Mouse (Mus musculus): ENCODE data around the gene Pex10. TPM values are rescaled to one million over a fixed set of nuclear protein-coding genes. Genes with fewer than 3 reads are reported as not detected.

Gene Pex10
- total and polyA plus RNA-seq, 2 experiments from 2014 or later = 12.2 to 15.7 TPM

DNA sequence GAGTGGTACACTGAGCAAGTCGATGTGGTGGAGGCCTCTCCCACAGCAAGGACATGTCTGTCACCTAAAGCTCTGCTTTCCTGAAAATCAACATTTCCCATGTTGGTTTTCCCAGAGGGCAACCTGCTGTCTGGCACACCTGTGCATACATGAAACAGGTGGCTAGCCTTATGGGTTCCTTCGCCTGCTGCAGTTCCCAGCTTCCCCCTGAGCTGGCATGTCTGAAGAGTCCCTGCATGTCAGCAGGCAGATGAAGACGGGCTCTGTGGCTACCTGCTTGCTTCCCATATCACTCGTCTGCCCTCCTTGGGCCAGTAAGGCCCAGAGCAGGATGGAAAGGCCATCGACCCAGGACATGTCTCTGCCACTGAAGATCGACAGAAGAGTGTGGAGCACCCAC, 30.6 kb downstream of the Pex10 start:
- Histone ChIP-seq H3K9ac (replicated peaks; ENCODE audit: low read length, poor library complexity, severe bottlenecking) (no peak overlapping the region), H3K36me3 (ENCODE audit: insufficient read depth, low read length) (peaks cover 2% of the 10 kb centered on the region; the same call in 1 of the 2 replicates), H3K27ac (ENCODE audit: low read depth, low read length) (no peak overlapping the region), H3K9me3 (ENCODE audit: low read length) (no peaks in the 10 kb centered on the region), H3K4me1 (ENCODE audit: insufficient read depth, low read length) (no peaks in the 10 kb centered on the region), H3K4me2 (ENCODE audit: low read depth, low read length, poor library complexity, severe bottlenecking) (no peak overlapping the region), H3K27me3 (ENCODE audit: insufficient read depth, low read length) (no peaks in the 10 kb centered on the region), H3K4me3 (ENCODE audit: low read depth, low read length) (no peak overlapping the region)
- no peak for ATAC-seq (ENCODE audit: low FRiP score)
- WGBS = 82% methylated on average over 6 of the region's 6 CpGs
- no peak for DNase-seq (ENCODE audit: low spot score)
- TF ChIP-seq CTCF (IDR thresholded peaks at IDR 0.05) = no peak

DNA sequence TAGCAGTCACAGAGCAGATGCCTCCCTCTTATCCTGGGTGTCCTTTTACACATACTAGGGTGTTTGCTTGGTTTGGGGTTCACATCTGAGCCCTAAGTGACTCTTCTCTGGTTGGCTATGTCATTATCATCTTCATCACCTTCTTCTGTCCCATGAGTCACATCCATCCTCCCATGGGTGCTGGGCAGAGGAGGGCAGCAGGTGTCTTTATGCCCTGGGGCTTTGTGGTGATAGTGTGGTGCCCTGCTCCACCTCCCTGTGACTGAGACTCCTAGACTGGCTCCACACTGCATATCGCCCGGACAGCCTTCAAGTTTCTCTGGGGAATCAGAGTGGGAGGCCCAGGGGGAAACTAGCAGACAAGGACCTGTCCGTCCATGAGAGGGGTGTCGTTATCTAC, 31.8 kb downstream of the Pex10 start:
- Histone ChIP-seq H3K36me3 (ENCODE audit: insufficient read depth, low read length) (no peaks in the 10 kb centered on the region), H3K27ac (ENCODE audit: low read depth, low read length) (no peak overlapping the region), H3K4me3 (ENCODE audit: low read depth, low read length) (no peak overlapping the region), H3K9me3 (ENCODE audit: low read length) (no peaks in the 10 kb centered on the region), H3K4me2 (ENCODE audit: low read depth, low read length, poor library complexity, severe bottlenecking) (no peak overlapping the region), H3K4me1 (ENCODE audit: insufficient read depth, low read length) (no peaks in the 10 kb centered on the region), H3K9ac (replicated peaks; ENCODE audit: low read length, poor library complexity, severe bottlenecking) (0 out of 2 replicates have a peak overlapping the region, but pooled peaks have one; percentile 19), H3K27me3 (ENCODE audit: insufficient read depth, low read length) (no peaks in the 10 kb centered on the region)
- TF ChIP-seq CTCF (IDR thresholded peaks at IDR 0.05) = no peak
- ATAC-seq (ENCODE audit: low FRiP score) (no peak), DNase-seq (ENCODE audit: low spot score) (no peak)
- WGBS = 68% methylated on average over 4 of the region's 4 CpGs

DNA sequence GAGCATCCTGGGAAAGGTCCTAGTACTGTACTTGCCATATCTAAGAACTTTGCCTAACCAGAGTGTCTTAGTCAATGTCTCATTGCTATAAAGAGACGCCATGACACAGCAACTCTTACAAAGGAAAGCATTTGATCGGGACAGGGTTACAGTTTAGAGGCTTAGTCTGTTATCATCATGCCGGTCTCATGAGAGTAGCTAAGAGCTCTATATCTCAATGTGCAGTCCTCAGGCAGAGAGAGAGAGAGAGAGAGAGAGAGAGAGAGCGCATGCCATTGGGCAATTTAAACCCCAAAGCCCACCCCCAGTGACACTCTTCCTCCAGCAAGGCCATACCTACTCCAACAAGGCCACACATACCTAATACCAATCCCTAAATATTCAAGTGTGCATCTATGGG, 41.1 kb downstream of the Pex10 start:
- no peak for TF ChIP-seq CTCF (IDR thresholded peaks at IDR 0.05)
- Histone ChIP-seq H3K4me2 (ENCODE audit: low read depth, low read length, poor library complexity, severe bottlenecking) (no peak overlapping the region), H3K9ac (replicated peaks; ENCODE audit: low read length, poor library complexity, severe bottlenecking) (no peak overlapping the region), H3K27ac (ENCODE audit: low read depth, low read length) (no peak overlapping the region), H3K4me3 (ENCODE audit: low read depth, low read length) (no peak overlapping the region), H3K36me3 (ENCODE audit: insufficient read depth, low read length) (0 out of 2 replicates have a peak, but pooled peaks cover 2% of the 10 kb centered on the region), H3K27me3 (ENCODE audit: insufficient read depth, low read length) (no peaks in the 10 kb centered on the region), H3K9me3 (ENCODE audit: low read length) (no peaks in the 10 kb centered on the region), H3K4me1 (ENCODE audit: insufficient read depth, low read length) (no peaks in the 10 kb centered on the region)
- no peak for ATAC-seq (ENCODE audit: low FRiP score)
- WGBS = 94% methylated on average over 4 of the region's 4 CpGs
- DNase-seq (ENCODE audit: low spot score) = no peak

DNA sequence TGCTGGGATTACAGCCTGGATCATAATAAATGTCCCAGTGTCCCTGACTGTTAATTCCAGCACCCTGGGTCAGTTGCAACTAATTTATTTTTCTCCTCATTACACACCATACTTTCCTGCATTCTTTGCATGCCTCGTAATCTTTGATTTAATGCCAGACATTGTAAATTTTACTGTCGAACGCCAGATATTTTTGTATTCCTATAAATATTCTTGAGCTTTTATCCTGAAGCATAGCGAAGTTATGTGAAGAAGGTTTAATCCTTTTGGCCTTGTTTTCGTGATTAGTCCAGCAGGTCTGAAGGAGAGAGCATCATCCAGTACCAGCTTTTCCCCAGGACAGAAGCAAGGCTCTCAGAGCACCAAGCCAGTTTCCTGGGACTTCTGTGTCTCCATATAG, 42.7 kb downstream of the Pex10 start:
- Histone ChIP-seq H3K9me3 (ENCODE audit: low read length) (no peaks in the 10 kb centered on the region), H3K27me3 (ENCODE audit: insufficient read depth, low read length) (no peaks in the 10 kb centered on the region), H3K4me2 (ENCODE audit: low read depth, low read length, poor library complexity, severe bottlenecking) (no peak overlapping the region), H3K4me1 (ENCODE audit: insufficient read depth, low read length) (no peaks in the 10 kb centered on the region), H3K9ac (replicated peaks; ENCODE audit: low read length, poor library complexity, severe bottlenecking) (no peak overlapping the region), H3K36me3 (ENCODE audit: insufficient read depth, low read length) (0 out of 2 replicates have a peak, but pooled peaks cover 2% of the 10 kb centered on the region), H3K4me3 (ENCODE audit: low read depth, low read length) (no peak overlapping the region), H3K27ac (ENCODE audit: low read depth, low read length) (no peak overlapping the region)
- DNase-seq (ENCODE audit: low spot score) = no peak
- ATAC-seq (ENCODE audit: low FRiP score) = no peak
- TF ChIP-seq CTCF (IDR thresholded peaks at IDR 0.05) = no peak
- 77% methylated on average over 5 of the region's 5 CpGs for WGBS

DNA sequence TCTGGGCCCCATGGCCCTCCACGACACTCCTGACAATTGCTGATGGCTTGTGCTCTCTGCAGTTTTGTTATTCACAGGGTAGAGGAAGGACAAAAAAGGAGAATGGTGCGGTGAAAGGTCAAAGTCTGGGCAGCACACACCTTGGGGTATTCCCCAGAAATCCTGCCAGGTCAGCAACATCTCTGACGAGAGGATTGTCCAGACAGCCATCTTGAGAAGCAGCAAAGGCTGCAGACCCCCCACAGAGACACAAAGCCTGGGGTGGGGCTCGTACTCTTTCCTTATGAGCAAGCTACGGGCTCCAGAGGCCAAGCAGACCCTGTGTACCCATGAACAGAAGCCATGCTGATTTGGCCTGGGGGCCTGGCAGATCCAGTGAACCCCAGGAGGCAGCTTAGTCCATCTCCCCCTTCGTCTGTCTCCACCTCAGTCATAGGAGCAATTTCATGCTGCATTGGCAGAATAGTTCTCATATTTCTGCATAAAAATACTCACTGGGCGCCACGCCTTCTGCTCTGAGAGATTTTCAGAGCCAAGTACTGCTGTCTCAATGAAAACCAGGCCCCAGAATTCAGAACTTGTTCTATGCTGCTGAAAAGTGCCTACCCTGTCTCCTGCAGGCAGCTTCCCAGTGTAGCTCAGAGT, 47.1 kb downstream of the Pex10 start:
- Histone ChIP-seq H3K27ac (ENCODE audit: low read depth, low read length) (no peak overlapping the region), H3K36me3 (ENCODE audit: insufficient read depth, low read length) (0 out of 2 replicates have a peak, but pooled peaks cover 2% of the 10 kb centered on the region), H3K4me2 (ENCODE audit: low read depth, low read length, poor library complexity, severe bottlenecking) (no peak overlapping the region), H3K4me1 (ENCODE audit: insufficient read depth, low read length) (no peaks in the 10 kb centered on the region), H3K9me3 (ENCODE audit: low read length) (no peaks in the 10 kb centered on the region), H3K27me3 (ENCODE audit: insufficient read depth, low read length) (no peaks in the 10 kb centered on the region), H3K4me3 (ENCODE audit: low read depth, low read length) (no peak overlapping the region), H3K9ac (replicated peaks; ENCODE audit: low read length, poor library complexity, severe bottlenecking) (no peak overlapping the region)
- WGBS = 60% methylated on average over 8 of the region's 8 CpGs
- no peak for ATAC-seq (ENCODE audit: low FRiP score)
- DNase-seq (ENCODE audit: low spot score) = no peak
- no peak for TF ChIP-seq CTCF (IDR thresholded peaks at IDR 0.05)

DNA sequence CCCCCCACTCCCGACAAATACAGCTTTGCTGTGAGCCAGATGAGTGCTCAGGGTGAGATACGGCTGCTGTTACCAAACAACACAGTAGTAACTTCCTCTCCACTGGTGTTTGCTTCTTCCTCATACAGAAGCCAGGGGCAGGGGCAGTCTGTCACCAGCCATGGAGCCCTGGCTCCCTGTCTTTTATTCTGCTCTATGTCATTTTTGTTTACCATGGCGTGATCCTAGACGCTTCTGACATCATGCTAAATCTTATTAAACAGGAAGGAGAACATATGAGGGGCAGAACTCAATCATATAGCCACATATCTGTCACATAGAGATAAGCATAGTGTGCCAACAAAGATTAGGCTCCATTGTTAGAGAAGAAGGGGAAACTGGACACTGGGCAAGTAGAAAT, 49.8 kb downstream of the Pex10 start:
- Histone ChIP-seq H3K4me3 (ENCODE audit: low read depth, low read length) (no peak overlapping the region), H3K27me3 (ENCODE audit: insufficient read depth, low read length) (no peaks in the 10 kb centered on the region), H3K9ac (replicated peaks; ENCODE audit: low read length, poor library complexity, severe bottlenecking) (no peak overlapping the region), H3K9me3 (ENCODE audit: low read length) (no peaks in the 10 kb centered on the region), H3K4me2 (ENCODE audit: low read depth, low read length, poor library complexity, severe bottlenecking) (no peak overlapping the region), H3K27ac (ENCODE audit: low read depth, low read length) (no peak overlapping the region), H3K4me1 (ENCODE audit: insufficient read depth, low read length) (no peaks in the 10 kb centered on the region), H3K36me3 (ENCODE audit: insufficient read depth, low read length) (no peaks in the 10 kb centered on the region)
- no peak for DNase-seq (ENCODE audit: low spot score)
- ATAC-seq (ENCODE audit: low FRiP score) = no peak
- TF ChIP-seq CTCF (IDR thresholded peaks at IDR 0.05) = no peak
- 74% methylated on average over 4 of the region's 4 CpGs for WGBS

All from midbrain, postnatal 0 days (tissue).